Mouse (Mus musculus): ENCODE data around the gene Alg12.
A peak's percentile ranks its signal among the peaks of the same experiment; 100 is the strongest.

The Alg12 gene

GRCm38 (mm10) chr15:88854969-88855830 lies 36.1 kb upstream of the Alg12 start:
- no peak for DNase-seq

- no peak for DNase-seq
Measured at GRCm38 (mm10) chr15:88854119-88854968, 35.2 kb upstream of the Alg12 start.

GRCm38 (mm10) chr15:88853106-88853505 lies 34.0 kb upstream of the Alg12 start:
- no peak for DNase-seq

GRCm38 (mm10) chr15:88851507-88852149 lies 32.5 kb upstream of the Alg12 start:
- no peak for DNase-seq

- DNase-seq: no peak
Measured at GRCm38 (mm10) chr15:88851076-88851475, 32.0 kb upstream of the Alg12 start.

GRCm38 (mm10) chr15:88850146-88850826 lies 31.2 kb upstream of the Alg12 start:
- DNase-seq: no peak

GRCm38 (mm10) chr15:88849621-88850020 lies 30.5 kb upstream of the Alg12 start:
- no peak for DNase-seq

GRCm38 (mm10) chr15:88848661-88849060 lies 29.5 kb upstream of the Alg12 start:
- no peak for DNase-seq

GRCm38 (mm10) chr15:88844966-88845365 lies 25.8 kb upstream of the Alg12 start:
- DNase-seq: no peak

- no peak for DNase-seq
Measured at GRCm38 (mm10) chr15:88843486-88844097, 24.5 kb upstream of the Alg12 start.

GRCm38 (mm10) chr15:88842300-88842673 lies 23.2 kb upstream of the Alg12 start:
- DNase-seq: no peak

GRCm38 (mm10) chr15:88841580-88842299 lies 22.6 kb upstream of the Alg12 start:
- DNase-seq: no peak

GRCm38 (mm10) chr15:88841160-88841559 lies 22.0 kb upstream of the Alg12 start:
- DNase-seq: no peak

- no peak for DNase-seq
Measured at GRCm38 (mm10) chr15:88840126-88840525, 21.0 kb upstream of the Alg12 start.

GRCm38 (mm10) chr15:88839271-88839670 lies 20.2 kb upstream of the Alg12 start:
- no peak for DNase-seq

- no peak for DNase-seq
Measured at GRCm38 (mm10) chr15:88837977-88838376, 18.9 kb upstream of the Alg12 start.

- peak; percentile 56 to 64 for DNase-seq
Measured at GRCm38 (mm10) chr15:88837199-88837932, 18.2 kb upstream of the Alg12 start.

GRCm38 (mm10) chr15:88836571-88836970 lies 17.5 kb upstream of the Alg12 start:
- no peak for DNase-seq

GRCm38 (mm10) chr15:88836031-88836430 lies 16.9 kb upstream of the Alg12 start:
- peak; percentile 26 to 42 for DNase-seq

GRCm38 (mm10) chr15:88832536-88832935 lies 13.4 kb upstream of the Alg12 start:
- no peak for DNase-seq

- no peak for DNase-seq
Measured at GRCm38 (mm10) chr15:88831482-88831881, 12.4 kb upstream of the Alg12 start.

Measured in B cell, adult 2 months (primary cell).